Mouse (Mus musculus) WW6 (cell line): ENCODE measurements around the gene Nudt3.
"Not testable (repeated sequence)": the region's sequence is repeated elsewhere in the genome, so short reads cannot be mapped to it uniquely, and the experiment has no call there.

Experiments used
- DNase-seq: peaks from one replicate; pipeline ENCODE4 v3.0.0-alpha.2; 2013; ENCODE audit warnings: low read depth, low spot score

Nudt3 gene

GRCm38 (mm10) chr17:27623360-27624326 lies at the start of gene Nudt3:
Gene Nudt3, minus strand, starts transcription at chr17:27623495.
- peak; percentile 74 for DNase-seq

- DNase-seq = no peak
Measured at GRCm38 (mm10) chr17:27671720-27672119, 48.4 kb upstream of the Nudt3 start.

GRCm38 (mm10) chr17:27658767-27659166 lies 35.5 kb upstream of the Nudt3 start:
- DNase-seq = no peak

GRCm38 (mm10) chr17:27657123-27657522 lies 33.8 kb upstream of the Nudt3 start:
- no peak for DNase-seq

- DNase-seq = no peak
Measured at GRCm38 (mm10) chr17:27656414-27656813, 33.1 kb upstream of the Nudt3 start.

GRCm38 (mm10) chr17:27656011-27656399 lies 32.7 kb upstream of the Nudt3 start:
- DNase-seq = no peak

GRCm38 (mm10) chr17:27655089-27656010 lies 32.1 kb upstream of the Nudt3 start, which contains the start of gene Pacsin1:
Gene Pacsin1, plus strand, starts transcription at chr17:27655509.
- DNase-seq = no peak

GRCm38 (mm10) chr17:27653253-27653959 lies 30.1 kb upstream of the Nudt3 start:
- no peak for DNase-seq

- no peak for DNase-seq
Measured at GRCm38 (mm10) chr17:27652046-27652790, 28.9 kb upstream of the Nudt3 start.

- DNase-seq = no peak
Measured at GRCm38 (mm10) chr17:27650586-27650985, 27.3 kb upstream of the Nudt3 start.

- no peak for DNase-seq
Measured at GRCm38 (mm10) chr17:27650160-27650559, 26.9 kb upstream of the Nudt3 start.

GRCm38 (mm10) chr17:27645807-27646206 lies 22.5 kb upstream of the Nudt3 start:
- DNase-seq = no peak

- DNase-seq = no peak
Measured at GRCm38 (mm10) chr17:27644572-27644971, 21.3 kb upstream of the Nudt3 start.

GRCm38 (mm10) chr17:27643756-27644155 lies 20.5 kb upstream of the Nudt3 start:
- DNase-seq = no peak

- DNase-seq = no peak
Measured at GRCm38 (mm10) chr17:27643101-27643500, 19.8 kb upstream of the Nudt3 start.

- DNase-seq = no peak
Measured at GRCm38 (mm10) chr17:27642491-27643062, 19.3 kb upstream of the Nudt3 start.

- DNase-seq = not testable (repeated sequence)
Measured at GRCm38 (mm10) chr17:27639851-27640250, 16.6 kb upstream of the Nudt3 start.

- no peak for DNase-seq
Measured at GRCm38 (mm10) chr17:27638921-27639332, 15.6 kb upstream of the Nudt3 start.

- no peak for DNase-seq
Measured at GRCm38 (mm10) chr17:27637333-27637732, 14.0 kb upstream of the Nudt3 start.
